Mouse (Mus musculus) CH12.LX (cell line): ENCODE results near the gene Fancc. TPM values are rescaled to one million over a fixed set of nuclear protein-coding genes. Genes with fewer than 3 reads are reported as not detected.
A peak's percentile ranks its signal among the peaks of the same experiment; 100 is the strongest.

ENCODE experiments used
- DNase-seq: peaks from one replicate; pipeline ENCODE4 v3.0.0-alpha.2; 2013; ENCODE audit errors: extremely low read depth
- H3K27ac ChIP-seq: 2 replicates; pipeline ENCODE4 v1.5.1; 2012; ENCODE audit warnings: low read depth, mild to moderate bottlenecking, control low read depth, moderate library complexity; ENCODE audit not compliant: insufficient read depth
- H3K27me3 ChIP-seq: replicated peaks from 2 replicates; pipeline ENCODE3; 2012; ENCODE audit warnings: inconsistent platforms
- H3K36me3 ChIP-seq, 2 experiments: replicated peaks in 1 of 2; 2 replicates each; pipeline versions ENCODE3 to v1.6.1; 2012; ENCODE audit warnings: inconsistent platforms in 1 of 2, low read length in 1 of 2, mild to moderate bottlenecking in 1 of 2, mixed read lengths in 1 of 2, moderate library complexity in 1 of 2; ENCODE audit not compliant: control insufficient read depth in 1 of 2, insufficient read depth in 1 of 2
- H3K4me1 ChIP-seq, 2 experiments: 2 replicates each; pipeline ENCODE4 v1.6.1; 2012; ENCODE audit warnings: inconsistent platforms in 1 of 2, moderate library complexity in 1 of 2; ENCODE audit not compliant: insufficient read depth in 2 of 2, control insufficient read depth in 1 of 2
- H3K4me2 ChIP-seq: 2 replicates; pipeline ENCODE4 v1.6.1; 2012; ENCODE audit warnings: low read depth, mild to moderate bottlenecking, control low read depth; ENCODE audit not compliant: poor library complexity, insufficient read depth, severe bottlenecking
- H3K4me3 ChIP-seq, 3 experiments: fragments of 150-350 bp in 1 of 3; sonication (generic) in 1 of 3; replicated peaks in 1 of 3; 2 replicates each; pipeline versions ENCODE3 to v1.5.1; 2011 to 2012; ENCODE audit warnings: low read depth in 2 of 3, low read length in 2 of 3, mild to moderate bottlenecking in 2 of 3, moderate library complexity in 2 of 3, control low read depth in 1 of 3, improper control_type of control experiment in 1 of 3, inconsistent platforms in 1 of 3, mixed read lengths in 1 of 3; ENCODE audit not compliant: poor library complexity in 1 of 3
- H3K79me2 ChIP-seq: replicated peaks from 2 replicates; pipeline ENCODE4 v1.6.1; 2012; ENCODE audit warnings: mild to moderate bottlenecking, moderate library complexity; ENCODE audit not compliant: control insufficient read depth, poor library complexity, insufficient read depth, severe bottlenecking; ENCODE audit errors: extremely low read depth
- H3K9ac ChIP-seq: 2 replicates; pipeline ENCODE4 v1.6.1; 2012; ENCODE audit warnings: low read depth, mild to moderate bottlenecking, control low read depth, moderate library complexity; ENCODE audit not compliant: insufficient read depth
- H3K9me3 ChIP-seq: replicated peaks from 2 replicates; pipeline ENCODE3; 2012; ENCODE audit warnings: low read length, inconsistent platforms, mixed read lengths
- BHLHE40 ChIP-seq: IDR thresholded peaks from 2 replicates; pipeline ENCODE4 v1.6.1; 2011; ENCODE audit warnings: mild to moderate bottlenecking, low read depth, low read length, improper control_type of control experiment
- CHD1 ChIP-seq: IDR thresholded peaks from 2 replicates; pipeline ENCODE4 v1.6.1; 2012; ENCODE audit warnings: low read depth, low read length, improper control_type of control experiment, inconsistent platforms
- CHD2 ChIP-seq: IDR thresholded peaks from 2 replicates; pipeline ENCODE4 v1.6.1; 2011; ENCODE audit warnings: low read length, improper control_type of control experiment
- CTCF ChIP-seq, 2 experiments: IDR thresholded peaks in 1 of 2; conservative IDR thresholded peaks in 1 of 2; 2 replicates each; pipeline ENCODE4 v1.5.1; 2011 to 2012; ENCODE audit warnings: low read depth in 2 of 2, low read length in 2 of 2, improper control_type of control experiment in 1 of 2, inconsistent platforms in 1 of 2, mild to moderate bottlenecking in 1 of 2, moderate library complexity in 1 of 2
- E2F4 ChIP-seq: IDR thresholded peaks from 2 replicates; pipeline ENCODE4 v1.6.1; 2011; ENCODE audit warnings: low read depth, low read length, improper control_type of control experiment; ENCODE audit not compliant: insufficient replicate concordance
- ELF1 ChIP-seq: IDR thresholded peaks from 2 replicates; pipeline ENCODE4 v1.6.1; 2014; ENCODE audit warnings: low read depth, mild to moderate bottlenecking, inconsistent platforms, low read length, improper control_type of control experiment
- EP300 ChIP-seq: IDR thresholded peaks from 2 replicates; pipeline ENCODE4 v1.6.1; 2011; ENCODE audit warnings: low read length, improper control_type of control experiment
- ETS1 ChIP-seq: conservative IDR thresholded peaks from 2 replicates; pipeline ENCODE4 v1.6.1; 2012; ENCODE audit warnings: low read depth, mild to moderate bottlenecking, inconsistent platforms, low read length, improper control_type of control experiment, moderate library complexity
- HCFC1 ChIP-seq: IDR thresholded peaks from 2 replicates; pipeline ENCODE4 v1.6.1; 2012; ENCODE audit warnings: low read depth, mild to moderate bottlenecking, inconsistent platforms, low read length, improper control_type of control experiment
- IRF4 ChIP-seq: IDR thresholded peaks from 2 replicates; pipeline ENCODE4 v1.6.1; 2014; ENCODE audit warnings: low read depth, mild to moderate bottlenecking, inconsistent platforms, low read length, improper control_type of control experiment
- JUN ChIP-seq: IDR thresholded peaks from 2 replicates; pipeline ENCODE4 v1.6.1; 2011; ENCODE audit warnings: low read depth, mild to moderate bottlenecking, low read length, improper control_type of control experiment, moderate library complexity; ENCODE audit not compliant: insufficient read depth
- JUND ChIP-seq: conservative IDR thresholded peaks from 2 replicates; pipeline ENCODE4 v1.6.1; 2011; ENCODE audit warnings: low read depth, low read length, improper control_type of control experiment
- KAT2A ChIP-seq: IDR thresholded peaks from 2 replicates; pipeline ENCODE4 v1.6.1; 2012; ENCODE audit warnings: low read length, improper control_type of control experiment, inconsistent platforms; ENCODE audit not compliant: insufficient replicate concordance
- MAFK ChIP-seq: IDR thresholded peaks from 2 replicates; pipeline ENCODE4 v1.6.1; 2011; ENCODE audit warnings: low read length, improper control_type of control experiment; ENCODE audit not compliant: insufficient replicate concordance
- MEF2A ChIP-seq: IDR thresholded peaks from 2 replicates; pipeline ENCODE4 v1.6.1; 2014; ENCODE audit warnings: low read depth, mild to moderate bottlenecking, inconsistent platforms, low read length, improper control_type of control experiment, borderline replicate concordance
- MXI1 ChIP-seq: IDR thresholded peaks from 2 replicates; pipeline ENCODE4 v1.6.1; 2011; ENCODE audit warnings: mild to moderate bottlenecking, low read depth, low read length, improper control_type of control experiment
- MYC ChIP-seq: IDR thresholded peaks from 2 replicates; pipeline ENCODE4 v1.6.1; 2011; ENCODE audit warnings: low read depth, mild to moderate bottlenecking, improper control_type of control experiment, low read length
- NELFE ChIP-seq: IDR thresholded peaks from 2 replicates; pipeline ENCODE4 v1.6.1; 2011; ENCODE audit warnings: low read depth, low read length, improper control_type of control experiment
- NRF1 ChIP-seq: IDR thresholded peaks from 2 replicates; pipeline ENCODE4 v1.6.1; 2014; ENCODE audit warnings: low read depth, mild to moderate bottlenecking, inconsistent platforms, low read length, improper control_type of control experiment, moderate library complexity
- PAX5 ChIP-seq: IDR thresholded peaks from 2 replicates; pipeline ENCODE4 v1.6.1; 2012; ENCODE audit warnings: low read length, inconsistent platforms, mixed read lengths
- POLR2A ChIP-seq: IDR thresholded peaks from 2 replicates; pipeline ENCODE4 v1.6.1; 2011; ENCODE audit warnings: low read depth, mild to moderate bottlenecking, improper control_type of control experiment, low read length
- POLR2AphosphoS2 ChIP-seq: IDR thresholded peaks from 2 replicates; pipeline ENCODE4 v1.6.1; 2011; ENCODE audit warnings: low read depth, low read length, improper control_type of control experiment
- RAD21 ChIP-seq: IDR thresholded peaks from 2 replicates; pipeline ENCODE4 v1.6.1; 2011; ENCODE audit warnings: low read depth, mild to moderate bottlenecking, low read length, improper control_type of control experiment, moderate library complexity
- RCOR1 ChIP-seq: conservative IDR thresholded peaks from 2 replicates; pipeline ENCODE4 v1.6.1; 2012; ENCODE audit warnings: low read depth, mild to moderate bottlenecking, inconsistent platforms, low read length, improper control_type of control experiment
- SIN3A ChIP-seq: IDR thresholded peaks from 2 replicates; pipeline ENCODE4 v1.6.1; 2012; ENCODE audit warnings: low read length, improper control_type of control experiment, inconsistent platforms
- SMC3 ChIP-seq: IDR thresholded peaks from 2 replicates; pipeline ENCODE4 v1.6.1; 2011; ENCODE audit warnings: low read depth, low read length, improper control_type of control experiment
- TBP ChIP-seq: conservative IDR thresholded peaks from 2 replicates; pipeline ENCODE4 v1.6.1; 2011; ENCODE audit warnings: low read depth, low read length, improper control_type of control experiment
- TCF12 ChIP-seq: IDR thresholded peaks from 2 replicates; pipeline ENCODE4 v1.6.1; 2014; ENCODE audit warnings: low read depth, mild to moderate bottlenecking, inconsistent platforms, low read length, improper control_type of control experiment
- UBTF ChIP-seq: IDR thresholded peaks from 2 replicates; pipeline ENCODE4 v1.6.1; 2012; ENCODE audit warnings: low read depth, mild to moderate bottlenecking, inconsistent platforms, low read length, improper control_type of control experiment, moderate library complexity
- USF1 ChIP-seq: IDR thresholded peaks from 2 replicates; pipeline ENCODE4 v1.6.1; 2014; ENCODE audit warnings: low read depth, mild to moderate bottlenecking, inconsistent platforms, low read length, improper control_type of control experiment
- USF2 ChIP-seq: conservative IDR thresholded peaks from 2 replicates; pipeline ENCODE4 v1.6.1; 2011; ENCODE audit warnings: low read depth, low read length, improper control_type of control experiment
- ZC3H11A ChIP-seq: IDR thresholded peaks from 2 replicates; pipeline ENCODE4 v1.6.1; 2012; ENCODE audit warnings: low read depth, mild to moderate bottlenecking, inconsistent platforms, low read length, improper control_type of control experiment
- ZKSCAN1 ChIP-seq: IDR thresholded peaks from 2 replicates; pipeline ENCODE4 v1.6.1; 2012; ENCODE audit warnings: low read depth, inconsistent platforms, low read length, improper control_type of control experiment, borderline replicate concordance
- ZNF384 ChIP-seq: IDR thresholded peaks from 2 replicates; pipeline ENCODE4 v1.6.1; 2012; ENCODE audit warnings: low read depth, low read length, improper control_type of control experiment, inconsistent platforms
- dilution Hi-C: fragments of 300-500 bp; cut with MboI; formaldehyde crosslinking; loops from 2 replicates; pipeline ENCODE4 v1.14.3; 2020; ENCODE audit warnings: low sequenced_read_pairs; ENCODE audit not compliant: extremely low pct_unique_long_range_greater_than_20kb, extremely low pct_ligation_motif_present
- in situ Hi-C: fragments of 300-500 bp; cut with MboI; formaldehyde crosslinking; loops from 3 replicates; pipeline ENCODE4 v1.14.3; 2019; ENCODE audit warnings: low sequenced_read_pairs, low pct_ligation_motif_present, low pct_unique_long_range_greater_than_20kb, mixed read lengths
- polyA plus RNA-seq: library from polyadenylated mRNA; unstranded; fragments of >175 nt; gene quantifications from 2 replicates; pipeline ENCODE4 v1.2.1, GENCODE M21; 2012; ENCODE audit warnings: low read depth; ENCODE audit not compliant: insufficient read length
- total RNA-seq, 2 experiments: library from RNA; depleted of rRNA; stranded (reverse); fragments of 300-350 nt in 1 of 2; fragments of >200 nt in 1 of 2; gene quantifications; 2 replicates each; pipeline ENCODE4 v1.2.3; 2012 to 2014

Fancc gene
- total and polyA plus RNA-seq, 3 experiments: 8.2 to 12.4 (median 8.7) TPM

DNA sequence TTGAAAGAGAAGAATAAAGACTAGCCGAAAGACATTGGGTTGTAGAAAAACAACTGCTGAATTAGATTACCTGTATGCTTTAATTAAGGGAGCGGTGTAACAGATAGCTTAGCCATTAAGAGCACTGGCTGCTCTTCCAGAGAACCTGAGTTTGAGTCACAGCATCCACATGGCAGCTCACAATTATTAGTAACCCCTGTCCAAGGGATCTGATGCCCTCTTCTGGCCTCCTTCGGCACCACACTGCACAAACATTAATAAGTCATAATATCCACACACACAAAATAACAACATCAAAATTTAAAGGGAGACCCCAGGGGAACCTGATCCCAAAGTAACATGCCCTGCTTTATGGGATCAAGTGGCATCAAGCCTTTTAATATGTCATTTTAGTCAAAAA is 64.3 kb downstream of the Fancc start:
- H3K4me3 ChIP-seq: no peak overlapping the region
- TF ChIP-seq TCF12: no peak
- no peak for TF ChIP-seq USF1
- TF ChIP-seq ZNF384: no peak
- no peak for TF ChIP-seq USF2
- TF ChIP-seq NELFE: no peak
- no peak for TF ChIP-seq MEF2A
- TF ChIP-seq CTCF (conservative IDR thresholded peaks at IDR 0.05 in 1 of 2, IDR thresholded peaks at IDR 0.05 in 1 of 2; ENCODE audit: low read depth in 2 of 2, low read length in 2 of 2): peak; percentile 10 to 45; a peak in 2 of 4 replicates
- TF ChIP-seq NRF1: no peak
- TF ChIP-seq E2F4: no peak
- TF ChIP-seq JUND: no peak
- TF ChIP-seq CHD2: no peak
- peak; percentile 64; the same call in 1 of the 2 replicates for TF ChIP-seq MYC
- peak; percentile 20; the same call in 1 of the 2 replicates for TF ChIP-seq SMC3
- TF ChIP-seq TBP: no peak
- no peak for TF ChIP-seq JUN
- TF ChIP-seq RAD21: peak; percentile 32
- TF ChIP-seq MXI1: no peak
- TF ChIP-seq KAT2A: no peak
- no peak for TF ChIP-seq HCFC1
- no peak for TF ChIP-seq PAX5
- TF ChIP-seq SIN3A: no peak
- no peak for TF ChIP-seq ETS1
- TF ChIP-seq POLR2A: no peak
- no peak for TF ChIP-seq UBTF
- no peak for TF ChIP-seq POLR2AphosphoS2
- no peak for TF ChIP-seq ELF1
- TF ChIP-seq RCOR1: no peak
- TF ChIP-seq BHLHE40: no peak
- TF ChIP-seq CHD1: no peak
- no peak for TF ChIP-seq IRF4
- no peak for TF ChIP-seq EP300
- no peak for TF ChIP-seq MAFK
- no peak for TF ChIP-seq ZC3H11A
- no peak for TF ChIP-seq ZKSCAN1
- peak; percentile 50 for DNase-seq

More for the DNA sequence above, 64.3 kb downstream of the Fancc start:
- no peaks in the 10 kb centered on the region for H3K9me3 ChIP-seq
- H3K27me3 ChIP-seq: no peaks in the 10 kb centered on the region
- dilution Hi-C loops (no loop called here), in situ Hi-C loops (no loop called here)
- no peak overlapping the region for H3K27ac ChIP-seq
- H3K79me2 ChIP-seq: peaks cover 2% of the 10 kb centered on the region; the same call in 1 of the 2 replicates
- H3K4me2 ChIP-seq: no peak overlapping the region
- H3K9ac ChIP-seq: no peak overlapping the region
- peaks cover 12 to 32% of the 10 kb centered on the region in 2 experiments; a peak in 3 of 4 replicates for H3K4me1 ChIP-seq
- H3K36me3 ChIP-seq: no peaks in the 10 kb centered on the region
